Mouse (Mus musculus): ENCODE results near the gene Pms2.

Gene Pms2

GRCm38 (mm10) chr5:143933414-143933813, 23.6 kb downstream of the Pms2 start:
- DNase-seq = no peak

- no peak for DNase-seq
These were observed 24.1 kb downstream of the Pms2 start for GRCm38 (mm10) chr5:143933875-143934274.

- DNase-seq = no peak
These were observed 26.4 kb downstream of the Pms2 start for GRCm38 (mm10) chr5:143936156-143936555.

DNA sequence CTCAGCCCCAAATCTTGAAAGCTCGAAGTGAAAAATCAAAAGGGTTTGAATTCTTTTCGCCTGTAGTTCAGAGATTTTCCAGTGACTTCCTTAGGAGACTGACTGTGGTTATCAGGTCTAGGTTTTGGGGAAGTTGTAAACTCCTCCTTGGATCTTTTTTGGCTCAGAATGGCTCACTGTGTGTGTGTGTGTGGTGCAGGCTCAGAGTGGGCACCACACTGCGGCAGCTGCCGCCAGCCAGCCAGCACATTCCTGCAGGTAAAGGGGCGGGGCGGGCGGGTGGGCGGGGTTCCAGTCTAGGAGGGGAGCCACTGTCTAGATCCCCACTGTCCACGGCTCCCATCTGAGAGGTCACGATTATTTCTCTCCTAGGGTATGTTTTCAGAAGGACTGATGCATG, 31.8 kb downstream of the Pms2 start:
- no peak for DNase-seq

- no peak for DNase-seq
These were observed 33.7 kb downstream of the Pms2 start for GRCm38 (mm10) chr5:143943231-143944125.

GRCm38 (mm10) chr5:143948361-143948760, 38.6 kb downstream of the Pms2 start:
- DNase-seq = no peak

DNA sequence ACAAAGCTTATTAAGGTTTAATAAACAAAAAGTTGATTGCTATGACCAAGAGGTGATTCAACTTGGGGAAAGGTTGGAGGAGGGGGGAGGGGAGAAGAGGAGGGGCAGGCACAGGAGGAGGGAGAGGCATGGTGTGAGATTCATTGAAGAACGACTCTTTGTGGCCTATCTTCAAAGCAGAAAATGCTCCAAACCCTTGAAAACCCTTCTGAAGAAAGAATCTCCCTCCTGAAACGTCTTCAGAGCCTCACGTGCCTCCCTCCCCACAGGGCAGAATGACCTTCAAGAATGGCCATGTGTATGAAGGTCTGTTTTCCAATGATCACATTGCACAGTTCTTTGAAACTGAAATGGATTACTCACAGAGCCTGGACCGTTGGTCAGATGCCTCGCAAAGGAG, 40.3 kb downstream of the Pms2 start:
- DNase-seq = no peak

DNA sequence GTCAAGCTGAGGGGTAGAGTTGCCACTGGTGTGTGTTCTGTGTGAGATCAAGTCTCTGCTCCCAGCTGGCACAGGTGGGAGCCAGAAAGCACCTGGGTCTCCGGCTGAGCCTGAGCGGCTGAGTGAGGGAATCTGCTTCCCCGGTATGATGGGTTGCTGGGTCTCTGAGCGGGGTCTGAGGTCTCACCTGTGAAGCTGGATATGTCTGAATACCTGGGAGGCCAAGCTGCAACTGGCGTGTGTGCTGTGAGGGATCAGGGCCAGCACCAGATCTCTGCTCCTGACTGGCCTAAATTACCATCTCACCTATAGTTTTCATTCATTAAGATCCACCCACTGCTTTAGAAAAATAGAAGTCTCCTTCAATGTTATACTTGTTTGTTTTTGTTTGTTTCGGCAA, 47.3 kb downstream of the Pms2 start:
- no peak for DNase-seq

GRCm38 (mm10) chr5:143959551-143959950, 49.8 kb downstream of the Pms2 start:
- no peak for DNase-seq

DNA sequence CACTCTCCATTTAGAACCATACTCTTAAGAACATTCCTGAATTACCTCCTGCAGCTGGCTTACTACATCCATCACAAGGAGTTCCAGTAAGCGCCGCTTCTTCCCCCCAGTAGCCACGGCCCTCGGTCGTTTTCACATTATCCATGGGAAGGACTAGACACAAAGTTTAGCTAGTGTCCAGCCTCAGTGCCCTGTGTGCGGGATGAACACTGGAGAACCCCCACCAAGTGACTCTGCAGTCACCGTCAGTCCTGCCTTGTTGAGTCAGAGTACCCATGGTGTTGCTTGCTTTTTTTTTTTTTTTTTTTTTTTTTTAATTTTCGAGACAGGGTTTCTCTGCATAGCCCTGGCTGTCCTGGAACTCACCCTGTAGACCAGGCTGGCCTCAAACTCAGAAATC, 51.4 kb downstream of the Pms2 start:
- no peak for DNase-seq

- DNase-seq = no peak
These were observed 56.0 kb downstream of the Pms2 start for GRCm38 (mm10) chr5:143965586-143966345.

DNA sequence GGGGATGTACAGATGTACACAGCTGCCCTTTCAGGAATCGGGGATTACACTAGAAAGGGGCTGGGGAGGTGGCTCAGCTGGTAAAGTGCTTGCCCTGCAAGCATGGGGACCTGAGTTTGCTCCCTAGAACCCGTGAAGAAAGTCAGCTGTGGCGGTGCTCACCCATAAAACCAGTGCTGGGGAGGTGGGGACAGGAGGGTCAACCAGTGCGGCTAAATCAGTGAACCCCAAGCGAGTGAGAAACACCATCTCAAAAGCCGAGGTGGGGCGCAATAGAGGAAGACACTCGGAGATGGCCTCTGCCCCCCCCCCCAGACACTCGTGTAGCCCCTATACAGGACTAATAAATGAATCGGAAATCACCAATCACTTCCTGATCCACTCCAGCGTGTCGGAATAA, 56.9 kb downstream of the Pms2 start:
- no peak for DNase-seq

DNA sequence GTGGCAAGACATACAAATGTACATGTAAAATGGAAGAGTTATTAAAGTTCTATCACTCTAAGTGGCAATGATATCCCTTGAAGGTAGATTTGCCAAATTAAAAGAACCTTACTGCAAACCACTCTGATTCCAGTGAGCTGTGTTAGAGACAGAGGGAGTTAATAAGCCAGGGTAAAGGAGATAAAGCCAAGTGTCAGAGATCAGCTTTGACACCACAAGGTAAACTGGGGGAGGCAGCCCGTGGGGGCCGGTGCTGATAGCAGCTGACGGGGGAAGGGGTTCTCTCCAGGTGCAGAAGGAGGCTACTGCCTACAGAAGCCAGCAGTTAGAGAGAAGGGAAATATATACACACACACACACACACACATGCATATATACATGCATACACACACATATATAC, 62.9 kb downstream of the Pms2 start:
- no peak for DNase-seq

DNA sequence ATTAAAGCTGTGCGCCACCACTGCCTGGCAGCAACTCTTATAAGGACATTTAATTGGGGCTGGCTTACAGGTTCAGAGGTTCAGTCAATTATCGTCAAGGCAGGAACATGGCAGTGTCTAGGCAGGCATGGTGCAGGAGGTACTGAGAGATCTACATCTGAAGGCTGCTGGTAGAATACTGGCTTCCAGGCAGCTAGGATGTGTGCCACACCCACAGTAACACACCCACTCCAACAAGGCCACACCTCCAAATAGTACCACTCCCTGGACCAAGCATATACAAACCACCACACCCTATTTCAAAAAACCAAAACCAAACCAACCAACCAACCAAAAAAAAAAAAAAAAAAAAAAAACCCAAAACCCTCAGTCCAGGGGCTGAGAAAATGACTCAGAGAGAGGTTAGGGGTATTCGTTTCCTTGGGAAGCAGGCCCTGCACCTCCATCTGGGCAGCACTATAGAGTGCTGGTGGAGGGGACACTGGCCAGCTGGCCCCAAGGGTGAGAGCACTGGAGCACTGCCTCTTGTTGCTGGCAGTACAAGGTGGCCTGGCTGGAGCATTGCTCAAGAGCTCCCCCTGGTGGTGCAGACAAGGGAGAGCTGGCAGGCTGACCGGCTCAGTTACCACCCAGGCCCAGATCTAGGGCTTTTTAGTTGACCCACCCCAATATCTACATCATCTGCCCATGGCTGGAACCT, 65.3 kb downstream of the Pms2 start:
- DNase-seq = peak; percentile 33

DNA sequence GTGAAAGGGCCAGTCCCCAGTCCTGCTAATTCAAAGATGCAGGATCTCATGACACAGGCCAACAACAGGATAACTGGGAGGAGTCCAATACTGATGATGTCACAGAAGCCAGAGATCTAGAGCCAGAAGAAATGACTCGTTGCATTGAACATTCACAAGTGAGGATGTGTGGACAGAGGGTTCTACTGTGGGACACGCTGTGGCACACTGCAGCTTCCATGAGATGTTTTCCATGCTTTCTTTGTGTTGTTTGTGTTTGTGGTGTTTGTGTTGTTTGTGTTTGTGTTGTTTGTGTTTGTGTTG, 65.8 kb downstream of the Pms2 start:
- DNase-seq = no peak

DNA sequence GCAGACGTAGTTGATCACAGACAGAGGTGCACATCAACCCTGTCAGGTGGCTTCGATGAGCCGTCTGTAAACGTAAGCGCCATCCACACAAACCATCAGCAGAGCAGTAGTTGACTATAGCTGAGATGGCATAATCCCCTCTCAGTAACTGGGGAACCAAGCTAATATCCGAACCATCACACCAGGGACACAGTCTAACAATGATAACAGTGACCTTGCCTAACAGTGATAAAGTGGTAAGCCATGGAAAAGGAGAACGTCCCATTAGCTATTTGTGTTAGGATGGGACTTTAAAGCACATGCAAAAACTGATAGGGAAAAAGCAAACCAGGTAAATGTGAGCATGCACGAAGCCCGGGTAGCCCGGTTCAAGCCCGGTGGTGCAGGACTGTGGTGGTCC, 66.5 kb downstream of the Pms2 start:
- no peak for DNase-seq

DNA sequence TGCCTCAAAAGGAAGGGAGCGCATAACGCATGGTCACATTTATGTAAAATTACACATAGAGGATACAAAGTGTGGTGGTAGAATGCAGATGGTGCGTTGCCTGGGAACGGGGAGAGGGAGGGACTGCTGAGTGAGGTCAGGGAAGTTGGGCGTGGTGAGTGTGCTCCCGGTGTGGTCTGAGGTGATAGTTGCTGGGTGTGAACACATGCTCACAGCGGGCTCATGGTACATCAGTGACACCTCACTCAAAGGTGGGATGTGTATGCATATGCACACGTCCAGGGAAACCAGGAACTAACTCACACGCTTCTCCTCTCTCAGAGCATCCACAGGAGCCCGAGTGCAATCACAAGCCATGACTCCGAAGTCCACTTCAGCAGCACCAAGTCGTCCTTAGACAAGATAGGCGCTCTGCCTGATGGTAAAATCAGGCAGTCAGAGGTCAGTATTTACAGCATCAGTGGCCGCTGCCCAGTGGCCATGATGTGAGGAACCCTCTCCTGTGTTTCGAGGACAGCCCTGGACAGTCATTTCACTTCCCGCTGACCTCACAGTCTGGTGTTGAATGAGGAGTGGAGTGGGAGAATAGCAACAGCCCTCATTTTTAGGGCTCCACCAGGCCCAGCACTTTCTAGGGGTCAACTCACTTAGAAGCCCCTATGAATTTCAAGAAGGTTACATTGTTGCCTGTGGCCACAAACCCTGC, 67.1 kb downstream of the Pms2 start:
- DNase-seq = no peak

- no peak for DNase-seq
These were observed 71.1 kb downstream of the Pms2 start for GRCm38 (mm10) chr5:143980858-143981257.

DNA sequence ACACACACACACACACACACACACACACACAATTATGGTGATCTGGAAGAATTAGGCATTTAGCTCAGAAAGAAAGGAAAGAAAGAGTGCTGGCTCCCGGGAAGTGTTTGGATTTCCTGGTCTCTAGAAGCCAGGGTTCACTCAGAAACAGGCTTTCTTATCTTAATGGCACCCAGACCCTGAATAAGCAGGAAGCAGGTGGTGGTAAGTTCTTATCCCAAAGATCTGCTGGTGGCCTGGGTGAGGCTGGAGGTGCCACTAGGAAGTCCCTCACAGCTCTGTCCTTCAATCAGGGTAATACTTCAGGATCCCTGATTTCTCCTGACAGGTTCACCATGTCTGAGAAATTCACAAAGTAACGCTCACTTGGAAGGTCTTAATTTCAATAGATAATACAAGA, 72.6 kb downstream of the Pms2 start:
- no peak for DNase-seq

Data from cerebellum, adult 11-12 months (tissue).